ENCODE assay signal across 30 mouse cellular contexts in the genomic region with DNA sequence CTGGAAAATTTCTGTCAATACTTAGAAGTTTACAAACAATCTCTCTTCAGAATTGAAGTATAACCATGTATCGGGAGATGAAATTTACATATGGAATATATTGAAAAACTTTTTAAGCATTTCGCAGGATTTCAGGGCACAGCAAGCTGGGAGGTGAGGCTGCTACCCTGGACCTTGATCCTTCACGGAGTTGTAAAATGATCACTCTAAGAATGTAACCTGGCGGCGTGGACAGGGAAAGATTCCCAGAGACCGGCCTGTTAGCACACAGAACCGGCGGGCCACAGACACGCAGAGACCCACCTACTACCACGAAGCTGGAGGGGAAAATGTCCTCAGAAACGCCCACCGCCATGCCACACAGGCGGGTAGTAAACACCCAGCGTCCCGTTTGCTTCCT. TPM values are rescaled to one million over a fixed set of nuclear protein-coding genes. Genes with fewer than 3 reads are reported as not detected.
DNase-seq lines count a peak whose midpoint lies in the region; ATAC-seq and TF ChIP-seq lines count a peak whose summit lies in the region.
"Had no signal": no experiment of that assay in that cellular context is flagged by ENCODE, and none has a peak within 500 bp of the region (broad histone marks: within the 10 kb centered on the region; RNA-seq: fewer than 3 reads in every experiment).

No protein-coding gene starts in this region.

- no peaks in the 10 kb centered on the region for H3K27me3 ChIP-seq in heart, embryonic 14.5 days (ENCODE audit: control insufficient read depth, insufficient read depth, low read length)
- H3K27me3 ChIP-seq in intestine, postnatal 0 days (replicated peaks; ENCODE audit: control insufficient read depth, insufficient read depth, low read length) = no peaks in the 10 kb centered on the region
- H3K27me3 ChIP-seq in forebrain, embryonic 10.5 days (ENCODE audit: poor library complexity, severe bottlenecking) = no peaks in the 10 kb centered on the region; the same call in 1 of the 2 replicates
- H3K27me3 ChIP-seq: CH12.LX; embryonic facial prominence, embryonic 13.5 days; heart, embryonic 15.5 days; hindbrain, embryonic 15.5 days; liver, embryonic 15.5 days; lung, embryonic 15.5 days; neural tube, embryonic 13.5 days had no signal

- H3K36me3 ChIP-seq in heart, embryonic 14.5 days (ENCODE audit: control insufficient read depth, insufficient read depth, low read length) = no peaks in the 10 kb centered on the region
- no peaks in the 10 kb centered on the region for H3K36me3 ChIP-seq in ES-E14 (ENCODE audit: control insufficient read depth, insufficient read depth, low read length, poor library complexity, severe bottlenecking)
- no peaks in the 10 kb centered on the region for H3K36me3 ChIP-seq in intestine, postnatal 0 days (ENCODE audit: control insufficient read depth, insufficient read depth)
- no peaks in the 10 kb centered on the region for H3K36me3 ChIP-seq in forebrain, embryonic 10.5 days (replicated peaks)
- H3K36me3 ChIP-seq: embryonic facial prominence, embryonic 13.5 days; heart, embryonic 15.5 days; hindbrain, embryonic 10.5 days; hindbrain, embryonic 15.5 days; liver, embryonic 15.5 days; lung, embryonic 15.5 days; midbrain, embryonic 10.5 days; neural tube, embryonic 13.5 days had no signal

- H3K4me1 ChIP-seq in heart, embryonic 14.5 days (ENCODE audit: control insufficient read depth in 2 of 2, insufficient read depth in 2 of 2, low read length in 2 of 2) = peaks cover 0 to 6% of the 10 kb centered on the region in 2 experiments; a peak in 2 of 4 replicates
- H3K4me1 ChIP-seq in ES-E14 (ENCODE audit: control insufficient read depth in 2 of 2, insufficient read depth in 2 of 2, low read length in 2 of 2, poor library complexity in 1 of 2) = peaks cover 7 to 29% of the 10 kb centered on the region in 2 experiments; a peak in 2 of 4 replicates
- H3K4me1 ChIP-seq in intestine, postnatal 0 days (replicated peaks; ENCODE audit: control insufficient read depth, insufficient read depth, low read length) = no peaks in the 10 kb centered on the region
- H3K4me1 ChIP-seq in forebrain, embryonic 10.5 days = peaks cover 47% of the 10 kb centered on the region
- H3K4me1 ChIP-seq: liver, embryonic 15.5 days; lung, embryonic 15.5 days had no signal

- DNase-seq in heart, adult 11 months = peak; percentile 17
- DNase-seq in heart, postnatal 14 days = no peak
- DNase-seq in heart, postnatal 4 days = no peak
- DNase-seq in ES-E14 (ENCODE audit: low read depth, low spot score) = no peak
- DNase-seq in left cerebral cortex, adult 18-20 months (ENCODE audit: low spot score in 2 of 2) = no peak
- DNase-seq in forebrain, embryonic 10.5 days (ENCODE audit: extremely low spot score, low spot score) = no peak
- DNase-seq: cerebellum, adult 11-12 months; cerebellum, adult 9-11 months; gastrocnemius, adult 2 months; kidney, adult 9 months; kidney, postnatal 10 days; layer of hippocampus, postnatal 36 days; right cerebral cortex, postnatal 14 days; thymus, adult 18-20 months; thymus, postnatal 25 days had no signal

- no peak for ATAC-seq in heart, embryonic 14.5 days (ENCODE audit: insufficient number of reproducible peaks, insufficient read depth, low FRiP score, low read depth)
- peak; percentile 33; the same call in 1 of the 2 replicates for ATAC-seq in intestine, postnatal 0 days
- ATAC-seq: forebrain, embryonic 16.5 days; inflammation-experienced regulatory T-cells, adult 6 months had no signal

- WGBS in heart, embryonic 14.5 days = 58% methylated on average over 15 of the region's 15 CpGs
- WGBS in intestine, postnatal 0 days = 37% methylated on average over 15 of the region's 15 CpGs
- WGBS in forebrain, embryonic 10.5 days = 71% methylated on average over 15 of the region's 15 CpGs

- H3K27ac ChIP-seq in heart, embryonic 14.5 days (replicated peaks in 1 of 2; ENCODE audit: control insufficient read depth in 1 of 2, insufficient read depth in 1 of 2, low read depth in 2 of 2, low read length in 2 of 2) = no peak overlapping the region
- H3K27ac ChIP-seq in ES-E14 (ENCODE audit: insufficient read depth, low read depth, low read length, poor library complexity, severe bottlenecking) = no peak overlapping the region
- H3K27ac ChIP-seq in intestine, postnatal 0 days (ENCODE audit: low read depth, low read length) = no peak overlapping the region
- no peak overlapping the region for H3K27ac ChIP-seq in forebrain, embryonic 10.5 days
- H3K27ac ChIP-seq: embryonic facial prominence, embryonic 13.5 days; gastrocnemius, adult 2 months; heart, embryonic 15.5 days; hindbrain, embryonic 15.5 days; liver, embryonic 15.5 days; lung, embryonic 15.5 days; neural tube, embryonic 13.5 days had no signal

- H3K4me2 ChIP-seq in heart, embryonic 14.5 days (ENCODE audit: low read length) = peak overlapping the region; percentile 4; the same call in 1 of the 2 replicates
- peak overlapping the region; percentile 60 for H3K4me2 ChIP-seq in intestine, postnatal 0 days (replicated peaks; ENCODE audit: low read depth)
- H3K4me2 ChIP-seq: embryonic facial prominence, embryonic 13.5 days; heart, embryonic 15.5 days; hindbrain, embryonic 15.5 days; liver, embryonic 15.5 days; lung, embryonic 15.5 days; neural tube, embryonic 13.5 days had no signal

- H3K9me3 ChIP-seq in heart, embryonic 14.5 days (ENCODE audit: control insufficient read depth, low read length) = no peaks in the 10 kb centered on the region
- H3K9me3 ChIP-seq in ES-E14 (ENCODE audit: control insufficient read depth, insufficient read depth, low read depth, low read length) = no peaks in the 10 kb centered on the region
- no peaks in the 10 kb centered on the region for H3K9me3 ChIP-seq in intestine, postnatal 0 days (ENCODE audit: control insufficient read depth)
- no peaks in the 10 kb centered on the region for H3K9me3 ChIP-seq in forebrain, embryonic 10.5 days
- H3K9me3 ChIP-seq: embryonic facial prominence, embryonic 13.5 days; heart, embryonic 15.5 days; hindbrain, embryonic 10.5 days; hindbrain, embryonic 15.5 days; liver, embryonic 15.5 days; lung, embryonic 15.5 days; midbrain, embryonic 10.5 days; neural tube, embryonic 13.5 days had no signal

- intact Hi-C loops in heart, postnatal 14 days (cut with DNase I) = no loop called here

- no peak overlapping the region for H3K4me3 ChIP-seq in heart, embryonic 14.5 days (ENCODE audit: control insufficient read depth in 1 of 2, insufficient read depth in 1 of 2, low read depth in 1 of 2, low read length in 2 of 2)
- peak overlapping the region; percentile 13 to 26; a peak in 2 of 4 replicates for H3K4me3 ChIP-seq in ES-E14 (ENCODE audit: insufficient read depth in 1 of 2, low read depth in 1 of 2, low read length in 2 of 2, poor library complexity in 1 of 2, severe bottlenecking in 1 of 2)
- peak overlapping the region; percentile 24 for H3K4me3 ChIP-seq in intestine, postnatal 0 days (ENCODE audit: low read depth, low read length)
- H3K4me3 ChIP-seq in forebrain, embryonic 10.5 days = no peak overlapping the region
- H3K4me3 ChIP-seq: embryonic facial prominence, embryonic 13.5 days; gastrocnemius, adult 2 months; heart, embryonic 15.5 days; hindbrain, embryonic 10.5 days; hindbrain, embryonic 15.5 days; liver, embryonic 15.5 days; lung, embryonic 15.5 days; midbrain, embryonic 10.5 days; myocyte; neural tube, embryonic 13.5 days had no signal

- H3K9ac ChIP-seq in heart, embryonic 14.5 days (ENCODE audit: low read length) = no peak overlapping the region
- H3K9ac ChIP-seq in ES-E14 (ENCODE audit: insufficient read depth, low read depth, low read length, poor library complexity, severe bottlenecking) = no peak overlapping the region
- H3K9ac ChIP-seq in intestine, postnatal 0 days (ENCODE audit: low read depth, low read length) = peak overlapping the region; percentile 17; the same call in 1 of the 2 replicates
- H3K9ac ChIP-seq: embryonic facial prominence, embryonic 13.5 days; heart, embryonic 15.5 days; hindbrain, embryonic 15.5 days; liver, embryonic 15.5 days; lung, embryonic 15.5 days; neural tube, embryonic 13.5 days had no signal

- in situ Hi-C loops in ES-E14 (cut with MboI; ENCODE audit: low sequenced_read_pairs in 2 of 2, unreplicated experiment in 2 of 2) = no loop called here

- no peak for TF ChIP-seq CTCF in intestine, postnatal 0 days (IDR thresholded peaks at IDR 0.05; ENCODE audit: low read depth)

TF ChIP-seq in ES-E14, 5 proteins besides CTCF, POLR2A, EP300 and RAD21:
- TF ChIP-seq ZNF384 (IDR thresholded peaks at IDR 0.05; ENCODE audit: low read depth, low read length) (no peak), CHD2 (IDR thresholded peaks at IDR 0.05; ENCODE audit: low read depth, low read length) (no peak), HCFC1 (IDR thresholded peaks at IDR 0.05; ENCODE audit: borderline replicate concordance, insufficient read depth, low read length) (no peak), MAFK (IDR thresholded peaks at IDR 0.05; ENCODE audit: insufficient read depth, low read depth, low read length) (no peak), ZC3H11A (IDR thresholded peaks at IDR 0.05; ENCODE audit: borderline replicate concordance, low read depth, low read length) (no peak)
TF ChIP-seq in ES-E14: peak in this region for 0.

RNA-seq across cellular contexts. Expression of a gene that starts 41.5 kb away (rescaled TPM):
- 10 to 100 TPM; 20.6 to 24.3 TPM for total RNA-seq in heart, postnatal 14 days (2021)
- 119 and 135 TPM in 2 replicates for polyA plus RNA-seq in heart, embryonic 14.5 days (2014; fragmentation: Nextera tagmentation; extraction: Ambion mirVana)
- total RNA-seq in heart, postnatal 4 days (2021) = 10 to 100 TPM; 48.0 to 57.3 TPM
- 21.2 and 23.9 TPM in 2 replicates for total RNA-seq in ES-E14 (2012; rRNA removed)
- 43.7 and 47.7 TPM in 2 replicates for polyA plus RNA-seq in intestine, postnatal 0 days (2015; fragmentation: Nextera tagmentation; extraction: Ambion mirVana)
- total RNA-seq in left cerebral cortex, adult 18-20 months (2021) = 100 to 1,000 TPM; 597 to 612 TPM
- polyA plus RNA-seq in forebrain, embryonic 10.5 days (2016; fragmentation: Nextera tagmentation; extraction: Ambion mirVana) = 403 and 460 TPM in 2 replicates
- total RNA-seq: common myeloid progenitor, adult 5-6 weeks had no signal

Comparison
In these comparisons a context has a peak if more than half of its experiments do, and no peak if none do; other contexts are left out.
1. H3K4me3 ChIP-seq: peak in ES-E14 (2 of 2) and intestine, postnatal 0 days (single experiment); none in heart, embryonic 14.5 days (0 of 2) and forebrain, embryonic 10.5 days (single experiment).
2. RNA of a gene that starts 41.5 kb away (total RNA-seq): 597 to 612 TPM in left cerebral cortex, adult 18-20 months; 48.0 to 57.3 TPM in heart, postnatal 4 days, 20.6 to 24.3 TPM in heart, postnatal 14 days and 21.2 to 23.9 TPM in ES-E14; every median in the first group is over 10 times any median in the second.